Mouse (Mus musculus) c-Kit-positive CD71-negative TER-119-negative erythroid progenitor cells, embryonic 14.5 days (primary cell): ENCODE measurements around the gene Hpse2.

Experiments
- DNase-seq: peaks from one replicate; pipeline ENCODE4 v3.0.0-alpha.2; 2013; ENCODE audit warnings: low read depth

Gene Hpse2

GRCm38 (mm10) chr19:42948114-42948636, 440.0 kb downstream of the Hpse2 start:
- no peak for DNase-seq

DNA sequence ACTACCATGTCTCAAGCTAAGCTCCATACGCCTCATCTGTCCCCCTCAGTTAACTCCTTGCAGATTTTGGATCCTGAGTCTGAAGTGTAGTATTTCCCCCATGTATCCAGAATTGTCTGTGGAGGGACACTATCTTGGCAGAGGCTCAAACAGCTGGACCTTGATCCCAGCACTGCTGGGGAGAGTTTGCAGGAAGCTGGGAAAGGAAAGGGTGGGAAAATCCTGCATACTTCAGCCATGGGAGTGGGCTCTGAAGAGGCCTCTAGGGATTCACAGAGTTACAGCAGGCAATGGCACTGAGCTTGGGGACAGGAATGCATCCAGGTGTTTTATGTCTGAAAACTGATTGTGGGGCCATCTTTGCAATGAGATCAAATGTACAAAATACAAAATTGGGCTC, 450.6 kb downstream of the Hpse2 start:
- no peak for DNase-seq

DNA sequence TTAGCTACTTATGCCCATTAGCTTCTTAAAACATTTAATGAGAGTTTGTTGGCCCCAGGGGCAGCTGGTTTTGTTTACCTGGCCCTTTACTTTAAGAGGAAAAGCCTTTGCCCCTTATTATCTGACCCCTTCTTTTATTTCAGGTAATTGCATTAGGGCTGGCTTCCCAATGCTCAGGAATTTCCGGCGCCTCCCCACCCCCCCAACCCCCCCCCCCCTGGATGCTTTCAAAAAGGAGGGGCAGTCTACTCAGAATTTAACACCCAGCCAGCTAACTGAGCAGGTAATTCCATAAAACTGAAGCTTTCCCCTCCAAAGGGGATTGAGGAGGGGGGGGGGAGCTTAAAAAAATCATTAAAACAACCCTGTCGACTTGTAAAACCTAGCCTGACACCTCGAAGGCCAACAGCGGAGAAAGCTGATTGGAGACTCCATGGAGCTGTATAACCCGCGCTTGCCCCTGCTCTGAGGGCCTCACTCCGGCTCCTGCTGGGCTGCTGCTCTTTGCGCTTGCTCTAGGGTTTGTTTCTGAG, 451.4 kb downstream of the Hpse2 start:
- DNase-seq = no peak

DNA sequence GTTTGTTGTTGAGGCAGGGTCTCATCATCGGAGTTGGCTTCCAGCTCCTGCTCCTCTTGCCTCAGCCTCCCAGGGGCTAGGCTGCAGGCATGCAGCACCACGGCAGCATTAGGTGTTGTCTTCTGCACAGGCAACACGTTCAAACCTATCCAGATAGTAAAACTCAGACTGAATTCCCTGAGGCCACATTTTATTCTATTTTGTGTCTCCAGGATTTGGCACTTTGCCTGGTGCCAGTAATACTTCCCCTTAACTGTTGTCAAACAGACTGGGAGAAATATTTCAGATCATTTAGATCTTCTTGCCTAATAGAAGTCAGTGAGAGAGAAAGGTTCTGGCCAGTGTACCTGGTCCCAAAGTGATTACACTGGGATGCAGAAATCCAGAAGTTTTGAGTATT, 458.5 kb downstream of the Hpse2 start:
- DNase-seq = no peak

DNA sequence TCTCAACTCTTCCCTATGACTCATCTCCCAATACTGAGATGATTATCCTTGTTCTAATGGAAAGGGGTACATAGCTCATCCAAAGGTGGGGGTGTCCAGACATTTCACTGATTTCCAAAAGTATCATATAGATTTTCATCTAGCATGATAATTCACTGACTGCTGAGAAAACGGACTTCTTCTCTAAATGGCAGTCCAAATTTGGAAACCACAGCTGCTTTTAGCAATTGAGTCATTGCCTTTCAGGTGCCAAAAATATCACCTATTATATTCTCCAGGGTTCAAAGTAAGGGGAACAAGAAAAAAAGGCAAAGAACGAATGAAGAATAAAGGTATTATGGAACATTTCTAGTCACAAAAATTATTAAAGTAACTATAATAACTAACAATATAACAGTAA, 459.9 kb downstream of the Hpse2 start:
- DNase-seq = no peak

- no peak for DNase-seq
Measured at GRCm38 (mm10) chr19:42922610-42923009, 465.5 kb downstream of the Hpse2 start.

GRCm38 (mm10) chr19:42913703-42914102, 474.5 kb downstream of the Hpse2 start:
- DNase-seq = no peak

DNA sequence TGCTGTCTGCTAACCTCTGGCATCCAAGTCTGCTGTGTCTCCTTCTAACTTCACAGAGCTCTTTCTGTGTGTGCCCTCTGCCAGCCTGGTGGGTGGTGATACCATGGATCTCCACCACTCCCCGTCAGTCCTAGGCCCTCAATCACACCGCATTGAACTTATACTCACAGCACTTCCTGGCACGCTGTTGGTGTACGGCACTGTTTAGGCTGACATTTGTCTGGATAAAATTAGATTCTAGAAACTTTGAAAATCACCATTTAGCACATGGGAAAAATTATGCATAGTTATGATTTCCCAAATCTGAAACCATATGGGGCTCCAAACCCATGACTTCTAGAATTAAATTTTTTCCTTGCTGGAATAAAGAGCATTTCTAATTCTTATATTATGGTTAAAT, 478.4 kb downstream of the Hpse2 start:
- no peak for DNase-seq

DNA sequence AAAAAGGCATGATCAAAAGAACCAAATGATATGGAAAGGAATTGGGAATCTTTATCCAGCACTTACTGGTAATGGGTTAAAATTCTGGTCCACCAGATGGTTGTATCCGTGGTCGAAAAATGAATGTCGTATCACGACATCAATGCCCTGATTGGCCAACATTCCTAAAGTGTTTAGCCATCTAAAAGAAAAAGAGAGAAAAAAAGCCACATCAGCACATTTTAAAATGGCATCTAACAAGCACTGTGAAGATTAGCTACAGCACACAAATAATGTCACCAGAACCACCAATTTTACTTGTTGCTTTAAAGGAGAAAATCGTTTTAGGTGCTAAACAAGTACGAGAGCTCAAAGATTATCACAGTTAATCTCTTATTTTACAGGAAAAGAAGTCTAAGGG, 479.6 kb downstream of the Hpse2 start:
- no peak for DNase-seq

GRCm38 (mm10) chr19:42906328-42906727, 481.8 kb downstream of the Hpse2 start:
- DNase-seq = no peak

DNA sequence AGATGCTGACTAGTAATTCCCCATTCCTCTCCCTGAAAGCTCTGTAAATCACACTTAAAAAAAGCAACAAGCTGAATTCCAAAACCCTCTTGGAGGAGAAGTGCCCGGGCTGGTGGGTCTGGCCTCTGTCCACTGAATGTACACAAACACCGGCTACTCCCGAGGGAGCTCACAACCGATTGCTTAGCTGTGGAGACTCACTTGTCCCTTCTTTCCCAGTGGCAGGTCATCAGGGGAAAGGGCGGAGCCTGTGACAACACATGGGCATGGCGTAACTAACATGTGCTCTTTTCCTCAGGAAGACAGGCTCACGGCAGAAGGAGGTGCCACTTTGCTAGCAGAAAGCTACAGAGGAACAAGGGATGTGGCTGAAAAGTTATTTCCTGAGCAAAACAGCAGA, 483.4 kb downstream of the Hpse2 start:
- DNase-seq = no peak

GRCm38 (mm10) chr19:42904240-42904639, 483.9 kb downstream of the Hpse2 start:
- no peak for DNase-seq

DNA sequence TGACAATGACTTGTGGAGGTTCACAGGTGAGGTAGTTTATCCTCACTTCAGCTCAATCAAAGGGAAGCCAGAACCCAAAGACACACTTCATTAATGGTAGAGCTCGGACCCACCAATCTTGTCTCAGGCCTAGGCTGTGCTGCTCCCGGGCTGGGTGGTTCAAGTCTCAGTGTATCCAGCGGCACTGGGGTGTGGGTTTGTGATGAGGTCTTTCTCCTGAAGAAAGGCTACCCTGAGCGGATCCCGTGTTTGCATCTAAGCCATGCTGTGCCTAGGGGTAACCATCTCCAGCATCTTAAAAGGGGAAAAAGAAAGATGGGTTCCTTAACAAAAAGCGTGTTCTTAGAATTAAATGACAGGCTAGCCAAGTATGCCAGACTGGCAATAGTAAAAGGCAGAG, 484.3 kb downstream of the Hpse2 start:
- DNase-seq = no peak

GRCm38 (mm10) chr19:42902410-42903021, 485.6 kb downstream of the Hpse2 start:
- DNase-seq = no peak

- no peak for DNase-seq
Measured at GRCm38 (mm10) chr19:42891599-42891998, 496.6 kb downstream of the Hpse2 start.

DNA sequence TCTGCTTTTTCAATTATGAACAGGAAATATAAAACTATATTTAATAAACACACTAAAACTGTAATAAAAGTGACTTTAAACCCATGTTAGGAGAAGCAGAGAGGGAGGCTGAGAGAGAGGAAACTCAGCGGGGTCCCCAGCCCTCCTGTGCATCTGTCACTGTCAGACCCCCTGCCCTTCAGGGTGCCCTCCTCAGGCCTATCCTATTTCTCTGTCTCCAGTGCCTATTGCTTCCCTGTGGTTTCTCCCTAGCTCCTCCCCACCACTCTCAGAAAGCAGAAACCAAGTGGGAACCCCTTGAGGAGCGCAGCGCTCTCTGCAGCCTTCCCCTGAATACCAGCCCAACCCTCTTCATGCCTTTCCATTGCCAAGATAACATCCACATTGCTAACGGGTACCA, 510.5 kb downstream of the Hpse2 start:
- DNase-seq = no peak

DNA sequence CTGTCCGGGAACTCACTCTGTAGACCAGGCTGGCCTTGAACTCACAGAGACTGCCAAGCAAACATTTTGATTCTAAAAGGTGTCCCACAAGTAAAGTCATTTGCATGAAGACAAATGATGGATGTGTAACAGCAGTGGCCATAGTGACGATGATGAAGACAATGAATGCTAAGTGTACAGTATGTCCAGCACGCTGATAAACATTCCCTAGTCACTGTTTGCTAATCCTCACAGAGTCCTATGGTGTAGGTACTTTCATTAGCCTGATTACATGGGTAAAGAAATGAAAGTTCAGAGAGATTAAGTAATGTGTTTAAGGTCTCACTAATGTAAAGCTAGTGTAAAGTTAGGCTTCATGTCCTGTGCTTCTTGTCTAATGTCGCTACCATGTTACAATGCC, 511.6 kb downstream of the Hpse2 start:
- no peak for DNase-seq

GRCm38 (mm10) chr19:42869663-42870530, 518.3 kb downstream of the Hpse2 start:
- DNase-seq = no peak

GRCm38 (mm10) chr19:42868958-42869662, 519.0 kb downstream of the Hpse2 start:
- no peak for DNase-seq

DNA sequence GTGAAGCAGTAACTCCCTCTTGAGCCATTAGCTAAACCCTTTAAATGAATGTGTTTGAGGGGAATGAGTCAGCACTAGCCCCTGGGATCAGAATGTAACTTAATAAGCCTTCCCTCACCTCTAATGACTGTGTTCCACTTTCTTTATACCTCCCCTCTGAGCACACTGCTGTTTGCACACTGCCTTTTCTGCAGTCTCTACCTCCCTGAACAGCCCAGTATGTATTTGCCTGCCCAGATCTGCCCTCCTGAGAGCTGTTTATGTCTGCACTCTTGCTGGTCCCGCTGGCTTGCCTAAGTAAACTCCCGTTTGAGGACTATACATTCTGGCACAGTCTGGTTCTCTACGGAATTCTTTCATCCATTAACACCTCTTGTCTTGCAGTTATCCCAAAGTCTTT, 525.1 kb downstream of the Hpse2 start:
- no peak for DNase-seq

DNA sequence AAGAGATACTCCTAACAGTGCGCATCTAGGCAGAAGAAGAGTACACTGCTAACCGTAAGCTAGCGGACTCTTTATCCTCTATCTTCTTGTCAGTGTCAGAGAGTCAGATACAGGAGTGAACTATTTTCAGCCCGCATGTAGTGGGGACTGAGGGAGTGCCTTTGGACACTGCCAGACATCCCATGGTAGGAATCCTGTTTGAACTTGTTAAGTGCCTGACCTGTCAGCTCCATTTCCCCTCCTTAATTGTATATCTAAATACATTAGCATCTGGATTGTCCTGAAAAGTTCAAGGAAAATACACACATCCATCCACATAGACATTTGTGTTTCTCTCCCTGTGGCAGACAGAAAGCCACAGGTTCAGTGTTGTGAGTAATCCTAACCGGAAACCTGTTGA, 531.1 kb downstream of the Hpse2 start:
- DNase-seq = no peak

DNA sequence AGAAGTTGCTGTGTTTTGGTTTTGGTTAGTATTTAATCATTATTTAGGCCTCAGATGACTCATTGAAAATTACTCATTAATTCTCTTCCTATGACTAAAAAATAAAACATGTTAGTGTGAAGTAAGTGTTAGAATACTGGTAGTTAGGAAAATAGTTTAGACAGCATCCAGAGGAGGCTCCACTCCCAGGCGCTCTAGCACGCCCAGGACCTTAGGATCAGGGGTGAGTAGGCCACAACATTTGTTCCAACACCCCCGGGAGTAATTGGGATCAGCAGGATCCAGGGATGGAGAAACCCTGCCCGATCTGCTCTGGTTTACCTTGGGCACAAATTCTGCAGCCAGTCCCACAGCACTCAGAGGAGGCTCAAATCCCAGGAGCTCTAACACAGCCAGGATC, 532.5 kb downstream of the Hpse2 start:
- DNase-seq = no peak

DNA sequence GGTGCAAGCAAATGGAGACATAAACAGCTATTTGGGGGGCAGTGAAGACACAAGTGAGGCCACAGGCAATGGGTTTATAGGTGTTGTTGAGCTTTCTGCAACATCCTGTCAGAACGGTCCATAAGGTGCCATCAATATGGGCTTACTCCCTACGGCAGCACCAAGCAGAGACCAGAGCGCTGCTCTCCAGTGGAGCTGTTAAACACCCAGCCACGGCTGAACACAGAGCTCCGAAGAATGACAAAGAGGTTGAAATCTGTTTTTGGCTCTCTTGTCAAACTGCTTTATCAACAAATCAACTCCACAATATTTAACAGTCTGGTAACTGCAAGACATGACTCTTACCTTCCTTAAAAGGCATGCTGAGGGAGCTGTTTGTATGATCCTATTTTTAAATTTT, 537.7 kb downstream of the Hpse2 start:
- DNase-seq = no peak
